Mouse (Mus musculus): Measurements from ENCODE around the gene Pde7b.

DNA sequence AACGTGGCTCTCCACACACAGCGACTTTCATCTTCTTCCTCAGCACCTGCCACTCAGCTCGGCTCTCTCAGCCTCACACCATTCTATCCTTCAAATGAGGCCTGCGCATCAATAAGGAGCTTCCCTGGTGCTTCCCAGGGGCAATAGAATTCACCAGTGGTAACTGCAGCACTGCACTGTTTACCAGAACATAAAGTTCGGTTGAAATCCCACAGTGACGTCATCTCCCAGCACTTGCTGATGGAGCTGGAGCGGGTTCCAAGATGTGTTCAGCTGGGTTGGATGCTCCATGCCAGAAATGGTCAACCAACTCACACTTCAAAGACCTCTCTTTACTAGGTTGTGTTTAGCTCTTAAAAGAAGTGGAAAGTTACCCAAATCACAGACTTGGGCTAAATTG is 65.6 kb downstream of the Pde7b start:
- TF ChIP-seq CTCF (IDR thresholded peaks at IDR 0.05; ENCODE audit: control insufficient read depth, insufficient read depth, insufficient replicate concordance, low read depth, low read length) (no peak), POLR2A (IDR thresholded peaks at IDR 0.05; ENCODE audit: control insufficient read depth, low read depth, low read length) (no peak)
